Mouse (Mus musculus): ENCODE measurements around the gene Lce6a. TPM values are rescaled to one million over a fixed set of nuclear protein-coding genes. Genes with fewer than 3 reads are reported as not detected.

The Lce6a gene
- polyA plus RNA-seq, 1 experiment from 2014 or later: not detected

Other genes with a start within 250 kb of the Lce6a start
- gene Sprr2h, start 236.0 kb downstream of the Lce6a start, polyA plus RNA-seq (2015; fragmentation: Nextera tagmentation; extraction: Ambion mirVana): not detected in 2 replicates
- gene Sprr2i, start 213.7 kb downstream of the Lce6a start, polyA plus RNA-seq (2015; fragmentation: Nextera tagmentation; extraction: Ambion mirVana): not detected in 2 replicates
- not detected in 2 replicates for gene Sprr2j-ps, start 203.6 kb downstream of the Lce6a start, polyA plus RNA-seq (2015; fragmentation: Nextera tagmentation; extraction: Ambion mirVana)
- gene Gm9774, start 192.2 kb downstream of the Lce6a start, polyA plus RNA-seq (2015; fragmentation: Nextera tagmentation; extraction: Ambion mirVana): 8.1 and 9.3 TPM in 2 replicates
- not detected in 2 replicates for gene Sprr2k, start 189.1 kb downstream of the Lce6a start, polyA plus RNA-seq (2015; fragmentation: Nextera tagmentation; extraction: Ambion mirVana)
- gene Sprr1b, start 182.9 kb downstream of the Lce6a start, polyA plus RNA-seq (2015; fragmentation: Nextera tagmentation; extraction: Ambion mirVana): not detected in 2 replicates
- gene Sprr3, start 162.9 kb downstream of the Lce6a start, polyA plus RNA-seq (2015; fragmentation: Nextera tagmentation; extraction: Ambion mirVana): 0.14 TPM in 1 of 2 replicates, not detected in the other
- gene Sprr1a, start 135.8 kb downstream of the Lce6a start, polyA plus RNA-seq (2015; fragmentation: Nextera tagmentation; extraction: Ambion mirVana): 0.52 and 1.6 TPM in 2 replicates
- not detected in 2 replicates for gene Sprr4, start 121.2 kb downstream of the Lce6a start, polyA plus RNA-seq (2015; fragmentation: Nextera tagmentation; extraction: Ambion mirVana)
- gene 2310046K23Rik, start 87.1 kb downstream of the Lce6a start, polyA plus RNA-seq (2015; fragmentation: Nextera tagmentation; extraction: Ambion mirVana): not detected in 2 replicates
- not detected in 2 replicates for gene Ivl, start 47.9 kb downstream of the Lce6a start, polyA plus RNA-seq (2015; fragmentation: Nextera tagmentation; extraction: Ambion mirVana)
- gene Smcp, start 32.7 kb downstream of the Lce6a start, polyA plus RNA-seq (2015; fragmentation: Nextera tagmentation; extraction: Ambion mirVana): not detected in 2 replicates
- not detected in 2 replicates for gene 2210017I01Rik, start 14.2 kb downstream of the Lce6a start, polyA plus RNA-seq (2015; fragmentation: Nextera tagmentation; extraction: Ambion mirVana)
- gene Lce1a1, start 26.6 kb upstream of the Lce6a start, polyA plus RNA-seq (2015; fragmentation: Nextera tagmentation; extraction: Ambion mirVana): not detected in 2 replicates
- not detected in 2 replicates for gene Lce1b, start 35.3 kb upstream of the Lce6a start, polyA plus RNA-seq (2015; fragmentation: Nextera tagmentation; extraction: Ambion mirVana)
- gene Lce1a2, start 48.7 kb upstream of the Lce6a start, polyA plus RNA-seq (2015; fragmentation: Nextera tagmentation; extraction: Ambion mirVana): not detected in 2 replicates
- not detected in 2 replicates for gene Lce1c, start 57.6 kb upstream of the Lce6a start, polyA plus RNA-seq (2015; fragmentation: Nextera tagmentation; extraction: Ambion mirVana)
- gene Lce1d, start 65.5 kb upstream of the Lce6a start, polyA plus RNA-seq (2015; fragmentation: Nextera tagmentation; extraction: Ambion mirVana): not detected in 2 replicates
- gene Lce1e, start 87.4 kb upstream of the Lce6a start, polyA plus RNA-seq (2015; fragmentation: Nextera tagmentation; extraction: Ambion mirVana): not detected in 2 replicates
- gene Lce1f, start 98.7 kb upstream of the Lce6a start, polyA plus RNA-seq (2015; fragmentation: Nextera tagmentation; extraction: Ambion mirVana): not detected in 2 replicates
- not detected in 2 replicates for gene Gm38119, start 117.4 kb upstream of the Lce6a start, polyA plus RNA-seq (2015; fragmentation: Nextera tagmentation; extraction: Ambion mirVana)
- gene Lce1g, start 130.7 kb upstream of the Lce6a start, polyA plus RNA-seq (2015; fragmentation: Nextera tagmentation; extraction: Ambion mirVana): not detected in 2 replicates
- not detected in 2 replicates for gene Lce1h, start 143.4 kb upstream of the Lce6a start, polyA plus RNA-seq (2015; fragmentation: Nextera tagmentation; extraction: Ambion mirVana)
- not detected in 2 replicates for gene Lce1i, start 157.2 kb upstream of the Lce6a start, polyA plus RNA-seq (2015; fragmentation: Nextera tagmentation; extraction: Ambion mirVana)
- gene Lce1j, start 168.9 kb upstream of the Lce6a start, polyA plus RNA-seq (2015; fragmentation: Nextera tagmentation; extraction: Ambion mirVana): not detected in 2 replicates
- gene Lce1k, start 186.2 kb upstream of the Lce6a start, polyA plus RNA-seq (2015; fragmentation: Nextera tagmentation; extraction: Ambion mirVana): not detected in 2 replicates
- not detected in 2 replicates for gene Kprp, start 205.6 kb upstream of the Lce6a start, polyA plus RNA-seq (2015; fragmentation: Nextera tagmentation; extraction: Ambion mirVana)
- not detected in 2 replicates for gene Lce1l, start 229.6 kb upstream of the Lce6a start, polyA plus RNA-seq (2015; fragmentation: Nextera tagmentation; extraction: Ambion mirVana)
- gene 2310050C09Rik, start 248.6 kb upstream of the Lce6a start, polyA plus RNA-seq (2015; fragmentation: Nextera tagmentation; extraction: Ambion mirVana): not detected in 2 replicates

All from neural tube, embryonic 15.5 days (tissue).